Mouse (Mus musculus) liver, postnatal 0 days (tissue): ENCODE measurements around the gene Cfap161.

Experiments
- CTCF ChIP-seq: sonication (generic); IDR thresholded peaks from 2 replicates; pipeline ENCODE4 v1.5.1; 2016; ENCODE audit warnings: antibody characterized with exemption, low read depth
- EP300 ChIP-seq: IDR thresholded peaks from 2 replicates; pipeline ENCODE4 v1.6.1; 2016; ENCODE audit warnings: antibody characterized with exemption, low read depth, mild to moderate bottlenecking

- TF ChIP-seq CTCF (no peak), EP300 (no peak)
Measured at GRCm38 (mm10) chr7:83813016-83813415, 18.3 kb upstream of the Cfap161 start.
